Mouse (Mus musculus): Measurements from ENCODE around the gene Rapgef1. TPM values are rescaled to one million over a fixed set of nuclear protein-coding genes. Genes with fewer than 3 reads are reported as not detected.
"Not testable (repeated sequence)": the region's sequence is repeated elsewhere in the genome, so short reads cannot be mapped to it uniquely, and the experiment has no call there.

Gene Rapgef1
- polyA plus RNA-seq, 1 experiment from 2014 or later: 17.0 TPM

- Histone ChIP-seq H3K4me3 (replicated peaks) (no peak overlapping the region), H3K36me3 (no peaks in the 10 kb centered on the region), H3K9me3 (replicated peaks) (no peaks in the 10 kb centered on the region), H3K27me3 (no peaks in the 10 kb centered on the region), H3K9ac (no peak overlapping the region), H3K4me2 (replicated peaks) (no peak overlapping the region), H3K27ac (replicated peaks) (no peak overlapping the region), H3K4me1 (peaks cover 37% of the 10 kb centered on the region)
- WGBS: 71% methylated on average over 9 of the region's 9 CpGs
- ATAC-seq (ENCODE audit: insufficient number of reproducible peaks, low FRiP score, low TSS enrichment, low read depth): no peak
Measured at GRCm38 (mm10) chr2:29623247-29624090, 3.9 kb downstream of the Rapgef1 start.

- no peak overlapping the region for H3K4me2 ChIP-seq (replicated peaks)
- no peak for ATAC-seq (ENCODE audit: insufficient number of reproducible peaks, low FRiP score, low TSS enrichment, low read depth)
- no peaks in the 10 kb centered on the region for H3K36me3 ChIP-seq
- H3K4me1 ChIP-seq: peaks cover 44% of the 10 kb centered on the region
- no peaks in the 10 kb centered on the region for H3K9me3 ChIP-seq (replicated peaks)
- no peaks in the 10 kb centered on the region for H3K27me3 ChIP-seq
- no peak overlapping the region for H3K9ac ChIP-seq
- 0 out of 2 replicates have a peak overlapping the region, but pooled peaks have one; percentile 2 for H3K27ac ChIP-seq (replicated peaks)
- no peak overlapping the region for H3K4me3 ChIP-seq (replicated peaks)
- WGBS: 81% methylated on average over 4 of the region's 4 CpGs
Measured at GRCm38 (mm10) chr2:29624091-29624608, 4.6 kb downstream of the Rapgef1 start.

DNA sequence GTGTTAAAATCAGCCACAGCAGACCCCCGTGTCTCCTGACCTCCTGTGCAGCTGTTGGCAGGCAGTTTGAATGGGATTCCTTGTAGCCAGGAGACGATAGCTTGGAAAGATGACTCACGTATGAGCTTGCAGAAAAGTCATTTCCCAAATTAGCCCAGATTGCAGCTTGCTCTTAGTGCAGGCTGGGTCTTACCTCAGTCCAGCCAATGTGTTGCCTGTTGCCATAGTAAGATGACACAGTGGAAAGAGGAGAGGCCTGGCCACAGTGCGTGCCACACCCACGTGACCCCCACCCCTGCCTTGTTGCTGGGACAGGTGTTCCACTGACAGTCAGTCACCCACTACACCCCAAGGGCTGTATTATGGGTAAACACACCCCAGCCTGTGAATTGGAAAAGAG, 5.2 kb downstream of the Rapgef1 start:
- Histone ChIP-seq H3K4me2 (replicated peaks) (no peak overlapping the region), H3K36me3 (no peaks in the 10 kb centered on the region), H3K27ac (replicated peaks) (0 out of 2 replicates have a peak overlapping the region, but pooled peaks have one; percentile 2), H3K9me3 (replicated peaks) (no peaks in the 10 kb centered on the region), H3K9ac (no peak overlapping the region), H3K4me1 (peaks cover 50% of the 10 kb centered on the region), H3K4me3 (replicated peaks) (no peak overlapping the region), H3K27me3 (no peaks in the 10 kb centered on the region)
- 58% methylated on average over 5 of the region's 5 CpGs for WGBS
- peak; percentile 31; the same call in 1 of the 2 replicates for ATAC-seq (ENCODE audit: insufficient number of reproducible peaks, low FRiP score, low TSS enrichment, low read depth)

DNA sequence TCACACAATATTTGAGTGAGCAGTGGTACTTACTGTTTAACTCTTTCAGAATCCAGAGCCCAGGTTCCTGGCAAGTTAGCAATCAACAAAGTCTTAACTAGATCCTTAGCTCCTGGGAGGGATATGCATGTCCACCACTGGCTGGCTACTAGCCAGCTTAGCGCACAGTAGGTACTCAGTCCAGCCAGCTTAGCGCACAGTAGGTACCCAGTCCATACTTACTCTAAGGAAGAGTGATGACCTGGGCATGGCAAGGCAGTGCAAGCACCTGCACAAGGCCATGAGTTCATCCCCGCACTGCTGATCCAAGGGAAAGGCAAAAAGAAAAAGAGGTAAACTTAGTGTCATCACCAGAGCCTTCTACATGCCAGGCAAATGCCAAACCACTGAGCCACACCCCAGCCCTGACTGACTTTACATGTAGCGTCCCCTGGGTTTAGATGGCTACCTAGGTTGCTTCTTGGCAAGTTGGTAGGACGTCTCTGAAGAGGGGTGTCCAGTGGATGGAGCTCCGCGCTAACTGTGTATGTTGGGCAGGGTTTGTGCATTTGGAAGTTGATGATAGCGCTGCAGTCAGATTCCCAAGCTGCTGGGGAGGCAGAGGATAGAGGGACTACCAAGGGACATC, 6.2 kb downstream of the Rapgef1 start:
- Histone ChIP-seq H3K9me3 (replicated peaks) (no peaks in the 10 kb centered on the region), H3K4me1 (peaks cover 54% of the 10 kb centered on the region), H3K9ac (no peak overlapping the region), H3K27me3 (no peaks in the 10 kb centered on the region), H3K36me3 (no peaks in the 10 kb centered on the region), H3K27ac (replicated peaks) (no peak overlapping the region), H3K4me3 (replicated peaks) (no peak overlapping the region), H3K4me2 (replicated peaks) (no peak overlapping the region)
- no peak for ATAC-seq (ENCODE audit: insufficient number of reproducible peaks, low FRiP score, low TSS enrichment, low read depth)
- WGBS: 96% methylated on average over 8 of the region's 8 CpGs

GRCm38 (mm10) chr2:29627337-29627736, 7.8 kb downstream of the Rapgef1 start:
- Histone ChIP-seq H3K9ac (no peak overlapping the region), H3K27ac (replicated peaks) (no peak overlapping the region), H3K36me3 (no peaks in the 10 kb centered on the region), H3K4me1 (peaks cover 40% of the 10 kb centered on the region), H3K4me3 (replicated peaks) (no peak overlapping the region), H3K27me3 (no peaks in the 10 kb centered on the region), H3K4me2 (replicated peaks) (no peak overlapping the region), H3K9me3 (replicated peaks) (no peaks in the 10 kb centered on the region)
- no peak for ATAC-seq (ENCODE audit: insufficient number of reproducible peaks, low FRiP score, low TSS enrichment, low read depth)
- WGBS: 87% methylated on average over 3 of the region's 3 CpGs

- no peaks in the 10 kb centered on the region for H3K36me3 ChIP-seq
- H3K4me2 ChIP-seq (replicated peaks): no peak overlapping the region
- H3K27ac ChIP-seq (replicated peaks): no peak overlapping the region
- H3K4me3 ChIP-seq (replicated peaks): no peak overlapping the region
- no peak for ATAC-seq (ENCODE audit: insufficient number of reproducible peaks, low FRiP score, low TSS enrichment, low read depth)
- no peaks in the 10 kb centered on the region for H3K27me3 ChIP-seq
- H3K9me3 ChIP-seq (replicated peaks): no peaks in the 10 kb centered on the region
- no peak overlapping the region for H3K9ac ChIP-seq
- WGBS: 63% methylated on average over 5 of the region's 5 CpGs
- peaks cover 48% of the 10 kb centered on the region for H3K4me1 ChIP-seq
Measured at GRCm38 (mm10) chr2:29628186-29628585, 8.7 kb downstream of the Rapgef1 start.

DNA sequence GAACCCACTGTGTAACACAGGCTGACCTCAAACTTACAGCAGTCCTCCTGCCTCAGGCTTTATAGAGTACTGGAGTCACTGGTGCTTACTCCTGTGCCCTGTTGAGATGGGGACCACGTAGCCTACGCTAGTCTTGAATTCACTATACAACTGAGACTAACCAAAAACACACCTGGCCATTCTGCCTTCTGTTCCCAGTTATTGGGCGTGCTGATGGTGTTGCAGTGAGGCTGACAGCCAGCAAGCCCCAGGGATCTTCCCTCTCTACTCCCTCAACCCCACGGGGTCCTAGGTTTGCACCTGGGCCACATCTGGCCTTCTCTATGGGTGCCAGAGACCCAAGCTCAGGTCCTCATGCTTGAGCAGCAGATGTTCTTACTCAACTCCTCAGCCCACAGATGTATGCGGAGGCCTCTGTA, 9.3 kb downstream of the Rapgef1 start:
- peaks cover 54% of the 10 kb centered on the region for H3K4me1 ChIP-seq
- H3K27me3 ChIP-seq: no peaks in the 10 kb centered on the region
- H3K9me3 ChIP-seq (replicated peaks): no peaks in the 10 kb centered on the region
- H3K9ac ChIP-seq: no peak overlapping the region
- no peaks in the 10 kb centered on the region for H3K36me3 ChIP-seq
- H3K4me3 ChIP-seq (replicated peaks): no peak overlapping the region
- H3K27ac ChIP-seq (replicated peaks): no peak overlapping the region
- 48% methylated on average over 5 of the region's 5 CpGs for WGBS
- no peak overlapping the region for H3K4me2 ChIP-seq (replicated peaks)
- no peak for ATAC-seq (ENCODE audit: insufficient number of reproducible peaks, low FRiP score, low TSS enrichment, low read depth)

DNA sequence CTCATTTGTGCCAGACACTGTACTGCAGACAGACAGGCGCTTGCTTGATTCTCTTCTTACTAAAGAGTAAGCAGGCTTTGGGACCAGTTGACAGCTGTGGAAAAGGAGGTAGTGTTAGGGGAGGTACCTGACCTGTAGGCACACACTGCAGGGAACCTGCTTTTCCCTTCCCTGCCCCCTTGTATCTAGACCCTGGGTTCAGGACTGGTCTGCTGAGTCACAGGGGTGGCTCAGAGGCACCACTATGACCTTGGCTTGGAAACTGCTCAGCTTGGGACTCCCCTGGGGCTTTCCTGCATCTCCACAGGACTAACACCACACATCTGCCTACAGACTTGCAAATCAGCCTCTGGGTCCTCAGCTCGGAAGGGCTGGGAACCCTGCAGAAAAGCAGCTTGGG, 9.8 kb downstream of the Rapgef1 start:
- Histone ChIP-seq H3K4me3 (replicated peaks) (no peak overlapping the region), H3K9me3 (replicated peaks) (no peaks in the 10 kb centered on the region), H3K4me2 (replicated peaks) (no peak overlapping the region), H3K4me1 (peaks cover 59% of the 10 kb centered on the region), H3K9ac (no peak overlapping the region), H3K27ac (replicated peaks) (no peak overlapping the region), H3K36me3 (no peaks in the 10 kb centered on the region), H3K27me3 (no peaks in the 10 kb centered on the region)
- no peak for ATAC-seq (ENCODE audit: insufficient number of reproducible peaks, low FRiP score, low TSS enrichment, low read depth)
- 63% methylated on average over 2 of the region's 2 CpGs for WGBS

- peaks cover 56% of the 10 kb centered on the region for H3K4me1 ChIP-seq
- 72% methylated on average over 10 of the region's 10 CpGs for WGBS
- no peaks in the 10 kb centered on the region for H3K27me3 ChIP-seq
- H3K9me3 ChIP-seq (replicated peaks): no peaks in the 10 kb centered on the region
- ATAC-seq (ENCODE audit: insufficient number of reproducible peaks, low FRiP score, low TSS enrichment, low read depth): no peak
- H3K4me3 ChIP-seq (replicated peaks): no peak overlapping the region
- no peak overlapping the region for H3K9ac ChIP-seq
- H3K27ac ChIP-seq (replicated peaks): no peak overlapping the region
- no peak overlapping the region for H3K4me2 ChIP-seq (replicated peaks)
- no peaks in the 10 kb centered on the region for H3K36me3 ChIP-seq
Measured at GRCm38 (mm10) chr2:29630141-29630771, 10.7 kb downstream of the Rapgef1 start.

DNA sequence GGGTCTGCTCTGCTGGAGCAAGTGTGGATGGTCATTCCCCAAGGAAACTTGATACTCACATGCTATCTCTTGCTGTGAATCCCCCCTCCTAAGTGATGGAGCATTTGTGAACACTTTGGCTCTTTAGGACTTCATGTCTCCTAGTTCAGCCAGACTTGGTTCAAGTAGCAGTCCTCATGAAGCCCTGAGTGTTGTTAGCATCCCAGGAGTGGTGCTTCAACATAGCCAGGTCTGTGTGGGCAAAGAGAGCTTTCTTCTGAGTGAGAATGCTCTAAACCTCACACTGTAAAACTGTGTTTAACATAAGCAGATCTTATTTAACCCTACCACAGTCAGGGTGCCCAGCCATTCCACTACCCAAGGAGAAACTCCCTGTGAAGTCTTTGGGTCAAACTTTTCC, 11.5 kb downstream of the Rapgef1 start:
- no peaks in the 10 kb centered on the region for H3K27me3 ChIP-seq
- no peak overlapping the region for H3K4me3 ChIP-seq (replicated peaks)
- no peak overlapping the region for H3K9ac ChIP-seq
- no peaks in the 10 kb centered on the region for H3K36me3 ChIP-seq
- H3K4me1 ChIP-seq: peaks cover 56% of the 10 kb centered on the region
- no peak overlapping the region for H3K27ac ChIP-seq (replicated peaks)
- H3K4me2 ChIP-seq (replicated peaks): no peak overlapping the region
- no peaks in the 10 kb centered on the region for H3K9me3 ChIP-seq (replicated peaks)
- no peak for ATAC-seq (ENCODE audit: insufficient number of reproducible peaks, low FRiP score, low TSS enrichment, low read depth)

GRCm38 (mm10) chr2:29631564-29632167, 12.1 kb downstream of the Rapgef1 start:
- not testable (repeated sequence) for H3K27me3 ChIP-seq; H3K4me3 ChIP-seq (replicated peaks); H3K36me3 ChIP-seq; H3K27ac ChIP-seq (replicated peaks); H3K4me2 ChIP-seq (replicated peaks); H3K9ac ChIP-seq; ATAC-seq (ENCODE audit: insufficient number of reproducible peaks, low FRiP score, low TSS enrichment, low read depth); H3K9me3 ChIP-seq (replicated peaks)
- WGBS: 89% methylated on average over 12 of the region's 12 CpGs
- H3K4me1 ChIP-seq: peaks cover 56% of the 10 kb centered on the region

Measured in embryonic facial prominence, embryonic 15.5 days (tissue).